Mouse (Mus musculus) left cerebral cortex, postnatal 4 days (tissue): ENCODE measurements around the gene Gm10775. TPM values are rescaled to one million over a fixed set of nuclear protein-coding genes. Genes with fewer than 3 reads are reported as not detected.

Experiments
- total RNA-seq, 2 experiments: library from RNA; stranded (reverse); gene quantifications; 2 replicates each; pipeline ENCODE4 v1.2.3; 2021

Gene Gm10775
- total RNA-seq, 2 experiments from 2014 or later: 0.68 TPM; not detected in 1

Other genes with a start within 250 kb of the Gm10775 start
- gene Spata31d1c, start 226.5 kb upstream of the Gm10775 start, total RNA-seq: not detected
- gene Prss47, start 206.8 kb upstream of the Gm10775 start, total RNA-seq: not detected
- 10 to 100 TPM; 27.3 to 29.6 TPM for gene Mfsd14b, start 146.6 kb upstream of the Gm10775 start, total RNA-seq
- not detected for gene Olfr465-ps1, start 121.5 kb upstream of the Gm10775 start, total RNA-seq
- not detected for gene Olfr466, start 109.3 kb upstream of the Gm10775 start, total RNA-seq
- gene Nlrp4f, start 53.6 kb upstream of the Gm10775 start, total RNA-seq: under 1 TPM in 1 of 2 experiments, not detected in 1; 0.95 TPM
- gene Zfp369, start 19.3 kb downstream of the Gm10775 start, total RNA-seq: 10 to 100 TPM; 74.4 to 80.0 TPM